Comparison of ENCODE assay signal across 18 mouse cellular contexts in the genomic region with DNA sequence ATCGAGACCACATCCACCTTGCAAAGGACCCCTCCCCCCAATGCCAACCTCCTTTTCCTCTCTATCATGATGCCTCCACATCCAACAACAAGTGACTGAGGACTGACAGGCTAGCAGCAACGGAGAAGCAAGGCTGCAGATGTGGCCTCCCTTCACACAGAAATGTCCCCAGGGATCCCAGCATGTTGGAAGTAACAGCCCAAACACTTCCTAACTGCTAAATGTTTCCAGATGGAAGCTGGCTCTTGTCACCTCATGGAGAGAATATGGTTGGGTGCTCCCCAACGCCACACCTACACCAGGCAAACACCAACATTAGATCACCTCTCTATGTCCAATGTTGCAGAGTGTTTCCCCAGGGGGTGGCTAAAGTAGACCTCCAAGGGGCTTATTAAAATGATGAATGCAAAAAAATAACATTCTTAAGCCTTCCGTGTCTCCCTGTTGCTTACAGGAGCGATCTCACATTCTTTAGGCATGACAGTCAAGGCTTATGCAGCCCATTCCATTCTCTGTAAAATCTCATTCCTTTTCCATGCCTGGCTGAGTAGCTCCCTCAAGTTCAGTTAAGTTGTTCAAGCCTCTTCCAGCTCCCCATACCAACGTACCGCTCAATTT. TPM values are rescaled to one million over a fixed set of nuclear protein-coding genes. Genes with fewer than 3 reads are reported as not detected.
DNase-seq lines count a peak whose midpoint lies in the region; ATAC-seq and TF ChIP-seq lines count a peak whose summit lies in the region.
"Had no signal": no experiment of that assay in that cellular context is flagged by ENCODE, and none has a peak within 500 bp of the region (broad histone marks: within the 10 kb centered on the region; RNA-seq: fewer than 3 reads in every experiment).

No protein-coding gene starts in this region.

- intact Hi-C loops in heart, postnatal 10 days (cut with DNase I) = no loop called here

- 0 out of 2 replicates have a peak overlapping the region, but pooled peaks have one; percentile 17 for H3K27ac ChIP-seq in midbrain, embryonic 10.5 days (replicated peaks)
- H3K27ac ChIP-seq in midbrain, postnatal 0 days (ENCODE audit: low read depth, low read length) = no peak overlapping the region
- no peak overlapping the region for H3K27ac ChIP-seq in kidney, adult 2 months (ENCODE audit: insufficient read depth, low read depth, low read length)
- H3K27ac ChIP-seq: stomach, embryonic 15.5 days had no signal

- WGBS in midbrain, embryonic 10.5 days = 89% methylated on average over 7 of the region's 7 CpGs
- 84% methylated on average over 7 of the region's 7 CpGs for WGBS in midbrain, postnatal 0 days
- WGBS in kidney, adult 2 months = 73% methylated on average over 7 of the region's 7 CpGs

- no peak for ATAC-seq in midbrain, postnatal 0 days (ENCODE audit: low FRiP score)
- ATAC-seq: forebrain, embryonic 16.5 days; intestine, embryonic 16.5 days had no signal

- no peak for TF ChIP-seq CTCF in midbrain, postnatal 0 days (IDR thresholded peaks at IDR 0.05)
- TF ChIP-seq CTCF in kidney, adult 2 months (conservative IDR thresholded peaks at IDR 0.05; ENCODE audit: insufficient read depth, insufficient read length, low read depth, low read length) = no peak

- H3K9me3 ChIP-seq in midbrain, embryonic 10.5 days (replicated peaks) = no peaks in the 10 kb centered on the region
- H3K9me3 ChIP-seq in midbrain, postnatal 0 days (ENCODE audit: low read length) = no peaks in the 10 kb centered on the region
- H3K9me3 ChIP-seq: stomach, embryonic 15.5 days had no signal

- no peaks in the 10 kb centered on the region for H3K36me3 ChIP-seq in midbrain, embryonic 10.5 days
- H3K36me3 ChIP-seq in midbrain, postnatal 0 days (ENCODE audit: insufficient read depth, low read length) = no peaks in the 10 kb centered on the region
- H3K36me3 ChIP-seq in kidney, adult 2 months (ENCODE audit: control insufficient read depth, insufficient read depth, low read length) = no peaks in the 10 kb centered on the region
- H3K36me3 ChIP-seq: stomach, embryonic 15.5 days had no signal

- DNase-seq in gastrocnemius, adult 18-20 months (ENCODE audit: low spot score) = peak; percentile 70
- no peak for DNase-seq in gastrocnemius, postnatal 10 days
- no peak for DNase-seq in midbrain, embryonic 10.5 days (ENCODE audit: low spot score)
- no peak for DNase-seq in midbrain, postnatal 0 days (ENCODE audit: low spot score)
- peak; percentile 51 to 59 for DNase-seq in heart, postnatal 10 days
- DNase-seq in kidney, adult 2 months = no peak
- DNase-seq in thymus, postnatal 36 days = no peak
- DNase-seq in right cerebral cortex, adult 18-20 months = no peak
- DNase-seq: adrenal gland, adult 8-10 months; cerebellum, adult 8-10 months; kidney, postnatal 10 days; lung, postnatal 14 days; retina, postnatal 1 day; thymus, postnatal 25 days had no signal

- no peak for TF ChIP-seq POLR2A in kidney, adult 2 months (IDR thresholded peaks at IDR 0.05; ENCODE audit: low read depth, low read length)

- H3K27me3 ChIP-seq in midbrain, embryonic 10.5 days (ENCODE audit: low read depth, poor library complexity, severe bottlenecking) = peaks cover 4% of the 10 kb centered on the region; the same call in 1 of the 2 replicates
- no peaks in the 10 kb centered on the region for H3K27me3 ChIP-seq in midbrain, postnatal 0 days (ENCODE audit: insufficient read depth, low read length)
- no peaks in the 10 kb centered on the region for H3K27me3 ChIP-seq in kidney, adult 2 months (replicated peaks; ENCODE audit: control insufficient read depth, insufficient read depth, low read length)
- H3K27me3 ChIP-seq: stomach, embryonic 15.5 days had no signal

- H3K9ac ChIP-seq in midbrain, postnatal 0 days (replicated peaks; ENCODE audit: low read length, poor library complexity, severe bottlenecking) = no peak overlapping the region
- H3K9ac ChIP-seq: stomach, embryonic 15.5 days had no signal

- H3K4me3 ChIP-seq in midbrain, embryonic 10.5 days = no peak overlapping the region
- H3K4me3 ChIP-seq in midbrain, postnatal 0 days (ENCODE audit: low read depth, low read length) = no peak overlapping the region
- no peak overlapping the region for H3K4me3 ChIP-seq in kidney, adult 2 months (ENCODE audit: insufficient read depth, low read depth, low read length)
- H3K4me3 ChIP-seq: stomach, embryonic 15.5 days had no signal

- peaks cover 34% of the 10 kb centered on the region for H3K4me1 ChIP-seq in midbrain, embryonic 10.5 days
- H3K4me1 ChIP-seq in midbrain, postnatal 0 days (ENCODE audit: insufficient read depth, low read length) = no peaks in the 10 kb centered on the region
- no peaks in the 10 kb centered on the region for H3K4me1 ChIP-seq in kidney, adult 2 months (ENCODE audit: control insufficient read depth, insufficient read depth, low read length)

- no peak overlapping the region for H3K4me2 ChIP-seq in midbrain, postnatal 0 days (ENCODE audit: low read depth, low read length, poor library complexity, severe bottlenecking)
- H3K4me2 ChIP-seq: stomach, embryonic 15.5 days had no signal

RNA-seq across cellular contexts. Expression of a gene that starts 16.8 kb away (rescaled TPM):
- 1 to 10 TPM in 1 of 2 experiments, under 1 TPM in 1; 0.98 to 2.5 TPM for total RNA-seq in gastrocnemius, adult 18-20 months (2021)
- 1 to 10 TPM; 2.3 to 2.7 TPM for total RNA-seq in gastrocnemius, postnatal 10 days (2021)
- 9.7 and 11.3 TPM in 2 replicates for polyA plus RNA-seq in midbrain, embryonic 10.5 days (2016; fragmentation: Nextera tagmentation; extraction: Ambion mirVana)
- total RNA-seq in midbrain, postnatal 0 days (2014; rRNA removed) = 11.1 and 11.6 TPM in 2 replicates
- 12.4 and 13.7 TPM in 2 replicates for polyA plus RNA-seq in midbrain, postnatal 0 days (2015; fragmentation: Nextera tagmentation; extraction: Ambion mirVana)
- 1 to 10 TPM; 1.2 to 1.8 TPM for total RNA-seq in heart, postnatal 10 days (2021)
- 0.61 and 0.62 TPM in 2 replicates for polyA plus RNA-seq in kidney, adult 2 months (2012; rRNA removed)
- polyA plus RNA-seq: C2C12 had no signal

Comparison
In these comparisons a context has a peak if more than half of its experiments do, and no peak if none do; other contexts are left out.
1. DNase-seq: peak in gastrocnemius, adult 18-20 months (single experiment) and heart, postnatal 10 days (2 of 2); none in gastrocnemius, postnatal 10 days (single experiment), midbrain, embryonic 10.5 days (single experiment), midbrain, postnatal 0 days (single experiment), kidney, adult 2 months (single experiment), thymus, postnatal 36 days (0 of 2) and right cerebral cortex, adult 18-20 months (single experiment).